Mouse (Mus musculus) heart, embryonic 13.5 days (tissue): ENCODE data around the gene Mt1. TPM values are rescaled to one million over a fixed set of nuclear protein-coding genes. Genes with fewer than 3 reads are reported as not detected.

ENCODE experiments used
- ATAC-seq: fragments of 200-750 bp; cut with Nextera tagmentation; 2 replicates; pipeline ENCODE4 v1.8.0; 2017; ENCODE audit warnings: moderate TSS enrichment; ENCODE audit not compliant: insufficient number of reproducible peaks, low FRiP score, low TSS enrichment; ENCODE audit errors: extremely low read depth
- H3K27ac ChIP-seq: fragments of 300-500 bp; sonication (generic); replicated peaks from 2 replicates; pipeline ENCODE4 v1.5.1; 2015; ENCODE audit warnings: moderate library complexity, mild to moderate bottlenecking, inconsistent platforms
- H3K27me3 ChIP-seq: fragments of 300-500 bp; sonication (generic); replicated peaks from 2 replicates; pipeline ENCODE4 v1.6.1; 2015; ENCODE audit warnings: mild to moderate bottlenecking, inconsistent platforms
- H3K36me3 ChIP-seq: fragments of 300-500 bp; sonication (generic); 2 replicates; pipeline ENCODE4 v1.6.1; 2015; ENCODE audit warnings: mild to moderate bottlenecking, inconsistent platforms
- H3K4me1 ChIP-seq: fragments of 300-500 bp; sonication (generic); 2 replicates; pipeline ENCODE4 v1.6.1; 2015; ENCODE audit warnings: inconsistent platforms
- H3K4me2 ChIP-seq: fragments of 300-500 bp; sonication (generic); 2 replicates; pipeline ENCODE4 v1.6.1; 2015; ENCODE audit warnings: inconsistent platforms, mild to moderate bottlenecking, moderate library complexity
- H3K4me3 ChIP-seq: fragments of 300-500 bp; sonication (generic); 2 replicates; pipeline ENCODE4 v1.5.1; 2015; ENCODE audit warnings: moderate library complexity, mild to moderate bottlenecking, inconsistent platforms
- H3K9ac ChIP-seq: fragments of 300-500 bp; sonication (generic); 2 replicates; pipeline ENCODE4 v1.6.1; 2015; ENCODE audit warnings: inconsistent platforms, mild to moderate bottlenecking, moderate library complexity
- H3K9me3 ChIP-seq: fragments of 300-500 bp; sonication (generic); 2 replicates; pipeline ENCODE4 v1.6.1; 2016; ENCODE audit warnings: inconsistent platforms
- WGBS: fragments of 180-500 bp; shearing (Covaris S2); methylation state at CpG from one replicate; pipeline ENCODE4 v1.1.7; 2015; ENCODE audit warnings: mixed read lengths; 5-methylcytosine and 5-hydroxymethylcytosine counted together
- polyA plus RNA-seq: library from polyadenylated mRNA; unstranded; fragments of >200 nt; fragmentation: Nextera tagmentation; extraction: Ambion mirVana; gene quantifications from 2 replicates; pipeline ENCODE4 v1.2.1, GENCODE M21; 2015

Mt1 gene
- polyA plus RNA-seq, 1 experiment from 2014 or later: 230 TPM

DNA sequence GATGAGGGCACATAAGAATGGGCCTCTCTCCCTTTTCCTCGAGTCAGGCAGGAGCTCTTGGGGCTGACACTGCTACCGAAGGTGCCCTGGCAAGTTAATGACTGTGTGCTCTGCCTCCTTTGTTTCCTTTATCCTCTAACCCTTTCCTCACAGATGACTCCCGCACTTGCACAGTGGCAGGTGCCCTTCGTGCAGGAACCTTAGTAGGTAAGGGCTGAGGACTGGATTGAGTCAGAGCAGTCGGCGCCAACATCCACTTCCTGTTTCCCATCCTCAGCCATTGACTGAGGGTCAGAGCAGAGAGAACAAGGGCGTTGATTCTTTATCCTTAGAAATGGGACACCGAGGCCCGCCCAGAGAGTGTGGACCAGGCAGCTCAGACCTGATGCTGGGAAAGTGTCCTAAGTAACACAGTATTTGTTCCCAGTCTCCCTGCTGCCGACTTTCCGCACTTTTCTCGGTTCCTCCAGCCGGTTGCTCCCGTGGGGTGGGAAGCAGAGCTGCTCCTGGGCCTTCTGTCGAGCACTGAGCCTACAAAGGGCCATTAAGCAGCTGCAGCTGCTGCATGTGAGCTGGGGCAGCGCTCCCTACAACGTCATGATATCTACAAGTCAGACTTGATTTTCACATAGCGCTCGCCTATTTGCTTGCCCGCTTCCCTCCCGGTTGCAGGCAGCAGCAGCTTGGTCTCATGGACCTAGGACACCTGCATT lies 8.6 kb downstream of the Mt1 start:
- H3K27me3 ChIP-seq: peaks cover 63% of the 10 kb centered on the region
- H3K4me3 ChIP-seq: no peak overlapping the region
- H3K9ac ChIP-seq: peak overlapping the region; percentile 61; the same call in 1 of the 2 replicates
- peaks cover 54% of the 10 kb centered on the region for H3K4me1 ChIP-seq
- no peak for ATAC-seq
- 41% methylated on average over 21 of the region's 21 CpGs for WGBS
- peak overlapping the region; percentile 9; the same call in 1 of the 2 replicates for H3K27ac ChIP-seq
- no peaks in the 10 kb centered on the region for H3K9me3 ChIP-seq
- H3K4me2 ChIP-seq: peak overlapping the region; percentile 65
- no peaks in the 10 kb centered on the region for H3K36me3 ChIP-seq

DNA sequence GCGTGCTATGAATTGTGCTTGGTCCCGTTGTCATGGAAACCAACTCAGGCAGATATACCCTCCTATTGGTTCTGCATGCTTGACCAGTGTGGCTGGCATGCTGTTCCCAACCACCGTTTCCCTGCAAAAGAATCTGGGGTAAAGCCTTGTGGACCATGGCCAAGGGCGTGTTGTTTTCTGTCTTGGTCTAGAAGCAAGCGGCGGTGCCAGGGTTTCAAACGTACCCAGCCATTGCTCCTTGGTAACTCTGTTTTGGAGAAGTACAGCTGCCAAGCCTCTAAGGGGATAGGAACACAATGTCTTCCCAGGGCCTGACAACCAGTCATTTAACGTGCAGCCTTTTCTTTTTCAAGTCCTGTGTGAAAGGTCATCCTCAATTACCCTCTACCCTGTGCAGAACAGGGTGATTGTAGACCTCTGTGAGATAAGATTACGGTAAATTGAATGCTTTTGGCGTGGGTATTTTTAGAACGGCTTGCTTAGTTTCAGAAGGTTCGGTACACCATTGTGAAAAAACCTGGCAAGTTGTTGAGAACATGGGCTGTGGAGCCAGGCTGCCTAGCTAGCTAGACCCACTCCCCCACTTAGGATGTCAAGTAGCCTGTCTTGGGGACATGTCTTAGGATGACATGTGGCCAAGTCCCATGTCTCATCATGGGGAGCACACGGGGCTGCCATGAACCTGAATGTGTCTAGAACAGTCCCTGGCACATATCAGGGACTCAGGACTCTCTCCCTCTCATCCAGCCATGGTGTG lies 10.6 kb downstream of the Mt1 start:
- ATAC-seq: no peak
- H3K36me3 ChIP-seq: no peaks in the 10 kb centered on the region
- H3K27ac ChIP-seq: no peak overlapping the region
- WGBS: 51% methylated on average over 13 of the region's 13 CpGs
- peaks cover 36% of the 10 kb centered on the region for H3K4me1 ChIP-seq
- H3K27me3 ChIP-seq: peaks cover 44% of the 10 kb centered on the region
- no peak overlapping the region for H3K4me3 ChIP-seq
- no peaks in the 10 kb centered on the region for H3K9me3 ChIP-seq
- no peak overlapping the region for H3K4me2 ChIP-seq
- H3K9ac ChIP-seq: no peak overlapping the region

DNA sequence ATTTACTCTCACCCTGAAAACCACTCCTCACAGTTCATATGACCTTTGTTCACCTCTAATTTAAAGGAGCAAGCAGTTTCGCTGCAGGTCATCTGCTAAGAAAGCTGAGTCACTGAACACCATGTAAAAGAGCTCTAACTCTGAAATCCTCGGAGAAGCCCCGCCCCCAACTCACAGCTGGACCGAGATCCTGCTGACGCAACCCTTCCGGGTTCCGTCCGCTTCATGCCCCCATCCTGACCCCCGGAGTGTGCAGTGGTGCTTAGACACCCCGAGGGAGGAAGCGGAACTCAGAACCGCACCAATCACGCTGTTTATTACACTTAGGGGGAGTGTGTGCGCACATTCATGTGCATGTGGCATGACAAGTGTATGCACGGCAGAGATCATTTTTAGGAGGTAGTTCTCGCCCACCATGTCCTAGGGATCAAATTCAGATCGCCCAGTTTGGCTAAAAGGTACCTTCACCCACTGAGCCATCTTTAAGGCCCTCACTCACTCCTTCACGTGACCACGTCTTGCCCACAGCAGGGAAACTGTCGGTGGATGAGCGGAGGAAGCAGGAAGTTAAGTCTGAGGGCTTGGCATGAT lies 12.3 kb downstream of the Mt1 start:
- Histone ChIP-seq H3K4me3 (peak overlapping the region; percentile 41), H3K27ac (no peak overlapping the region), H3K9me3 (no peaks in the 10 kb centered on the region), H3K4me2 (peak overlapping the region; percentile 67), H3K27me3 (peaks cover 26% of the 10 kb centered on the region), H3K4me1 (peaks cover 31% of the 10 kb centered on the region), H3K9ac (peak overlapping the region; percentile 50; the same call in 1 of the 2 replicates), H3K36me3 (no peaks in the 10 kb centered on the region)
- peak; percentile 51; the same call in 1 of the 2 replicates for ATAC-seq
- 22% methylated on average over 21 of the region's 21 CpGs for WGBS

DNA sequence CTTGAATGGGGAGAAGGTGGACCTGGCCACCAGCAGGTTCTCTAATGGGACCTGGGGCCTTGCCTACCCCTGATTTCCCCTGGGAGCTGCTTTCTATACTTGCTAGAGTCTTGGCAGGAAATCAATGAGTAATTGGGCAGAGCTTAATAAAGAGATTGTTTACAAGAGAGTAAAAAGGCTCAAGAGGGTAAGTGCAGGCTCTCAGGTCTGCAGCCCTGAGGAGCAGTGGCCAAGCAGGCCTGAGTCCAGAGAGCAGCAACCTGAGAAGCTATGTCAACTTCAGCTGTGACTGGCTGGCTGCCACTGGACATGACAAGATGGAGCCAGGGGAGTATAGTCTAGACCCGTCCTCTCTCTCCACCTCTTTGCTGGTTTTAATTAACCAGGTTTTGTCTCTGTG lies 14.0 kb downstream of the Mt1 start:
- Histone ChIP-seq H3K27ac (no peak overlapping the region), H3K4me2 (no peak overlapping the region), H3K27me3 (peaks cover 9% of the 10 kb centered on the region), H3K9ac (no peak overlapping the region), H3K4me3 (no peak overlapping the region), H3K4me1 (peaks cover 16% of the 10 kb centered on the region), H3K9me3 (no peaks in the 10 kb centered on the region), H3K36me3 (no peaks in the 10 kb centered on the region)
- WGBS: 76% methylated on average over 1 of the region's 1 CpGs
- ATAC-seq: no peak

DNA sequence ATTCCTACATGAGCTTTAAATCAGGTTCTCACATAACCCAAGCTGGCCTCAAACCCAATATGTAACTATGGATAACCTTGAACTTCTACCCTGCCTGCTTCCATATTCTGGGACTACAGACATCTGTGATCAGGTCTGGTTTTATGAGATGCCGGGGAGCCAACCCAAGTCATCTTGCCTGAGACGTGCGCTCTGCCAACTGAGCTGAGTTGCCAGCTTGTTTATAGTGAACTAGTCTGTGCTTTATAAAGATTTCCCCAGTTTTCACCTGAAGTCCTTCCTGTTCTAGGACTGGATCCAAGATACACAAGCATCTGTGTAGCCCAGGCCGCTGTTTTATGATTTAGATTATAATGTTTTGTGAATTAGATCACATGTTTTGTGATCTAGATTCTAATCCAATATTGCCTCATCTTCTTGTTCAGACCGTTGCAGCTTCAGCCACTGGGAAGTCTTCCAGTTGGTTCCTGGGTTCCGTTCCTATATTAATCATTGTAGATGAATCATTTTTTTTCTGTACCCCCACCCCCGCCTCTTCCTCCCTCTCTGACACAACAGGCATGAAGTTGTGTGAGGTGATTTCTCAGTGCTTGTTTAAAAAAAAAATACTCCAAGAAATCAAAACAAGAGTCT lies 15.8 kb downstream of the Mt1 start:
- no peaks in the 10 kb centered on the region for H3K36me3 ChIP-seq
- peaks cover 9% of the 10 kb centered on the region for H3K4me1 ChIP-seq
- WGBS: 77% methylated on average over 7 of the region's 7 CpGs
- H3K27ac ChIP-seq: no peak overlapping the region
- no peak for ATAC-seq
- H3K9ac ChIP-seq: no peak overlapping the region
- H3K4me3 ChIP-seq: no peak overlapping the region
- H3K9me3 ChIP-seq: no peaks in the 10 kb centered on the region
- H3K4me2 ChIP-seq: no peak overlapping the region
- H3K27me3 ChIP-seq: no peaks in the 10 kb centered on the region; the same call in none of the 2 replicates

DNA sequence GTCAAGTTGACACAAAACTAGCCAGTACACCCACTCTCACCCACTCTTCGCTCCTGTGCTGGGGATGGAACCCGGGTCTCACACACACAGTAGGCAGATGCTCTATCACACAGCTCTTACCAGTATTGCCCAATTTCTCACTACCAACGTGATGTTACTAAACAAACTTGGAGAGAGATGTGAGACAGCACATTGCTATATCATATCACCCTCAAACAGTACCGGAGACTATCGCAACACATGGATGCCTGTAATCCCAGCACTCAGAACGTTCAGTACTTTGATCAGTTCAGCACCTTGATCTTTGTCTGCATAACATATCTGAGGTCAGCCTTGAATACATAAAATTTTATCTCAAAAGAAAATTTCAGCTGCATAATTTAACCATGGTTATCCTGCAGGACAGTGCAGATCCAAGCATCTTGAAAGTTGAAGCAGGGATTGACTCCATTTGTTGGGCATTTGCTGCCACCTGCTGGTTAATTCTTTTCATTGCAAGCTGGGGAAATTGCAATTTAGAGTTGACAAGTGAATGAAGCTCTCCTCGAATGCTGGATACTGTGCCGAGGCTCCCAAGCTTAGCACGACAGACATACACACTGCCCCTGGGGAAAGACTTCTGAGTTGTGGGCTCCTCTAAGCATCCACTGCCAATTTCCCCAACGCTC lies 20.5 kb downstream of the Mt1 start:
- Histone ChIP-seq H3K27me3 (no peaks in the 10 kb centered on the region; the same call in 1 of the 2 replicates), H3K4me3 (no peak overlapping the region), H3K9ac (peak overlapping the region; percentile 67), H3K4me1 (no peaks in the 10 kb centered on the region; the same call in 1 of the 2 replicates), H3K36me3 (no peaks in the 10 kb centered on the region), H3K9me3 (no peaks in the 10 kb centered on the region), H3K4me2 (0 out of 2 replicates have a peak overlapping the region, but pooled peaks have one; percentile 34), H3K27ac (no peak overlapping the region)
- no peak for ATAC-seq
- 43% methylated on average over 10 of the region's 10 CpGs for WGBS

DNA sequence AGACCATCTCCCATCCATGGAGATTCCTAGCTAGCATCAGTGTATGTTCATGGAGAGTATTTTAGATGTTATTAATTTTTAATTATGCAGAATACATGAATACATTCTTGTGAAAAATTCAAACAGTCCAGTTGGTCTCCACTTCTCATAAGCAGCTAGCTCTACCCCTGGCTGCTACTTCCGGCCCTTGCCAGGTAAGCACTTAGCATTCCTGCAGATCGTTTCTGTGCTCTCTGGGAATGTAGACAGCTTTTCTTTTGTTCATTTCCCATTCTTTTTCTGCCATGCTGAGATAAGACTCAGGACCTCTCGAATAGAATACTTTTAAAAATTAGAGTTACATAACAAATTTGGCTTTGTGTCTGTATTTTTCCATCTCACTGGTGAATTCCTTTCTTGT lies 25.2 kb downstream of the Mt1 start:
- Histone ChIP-seq H3K9ac (no peak overlapping the region), H3K4me3 (no peak overlapping the region), H3K27ac (no peak overlapping the region), H3K9me3 (no peaks in the 10 kb centered on the region), H3K4me1 (peaks cover 11% of the 10 kb centered on the region; the same call in 1 of the 2 replicates), H3K36me3 (no peaks in the 10 kb centered on the region), H3K27me3 (no peaks in the 10 kb centered on the region; the same call in 1 of the 2 replicates), H3K4me2 (no peak overlapping the region)
- no peak for ATAC-seq
- 47% methylated on average over 3 of the region's 3 CpGs for WGBS

DNA sequence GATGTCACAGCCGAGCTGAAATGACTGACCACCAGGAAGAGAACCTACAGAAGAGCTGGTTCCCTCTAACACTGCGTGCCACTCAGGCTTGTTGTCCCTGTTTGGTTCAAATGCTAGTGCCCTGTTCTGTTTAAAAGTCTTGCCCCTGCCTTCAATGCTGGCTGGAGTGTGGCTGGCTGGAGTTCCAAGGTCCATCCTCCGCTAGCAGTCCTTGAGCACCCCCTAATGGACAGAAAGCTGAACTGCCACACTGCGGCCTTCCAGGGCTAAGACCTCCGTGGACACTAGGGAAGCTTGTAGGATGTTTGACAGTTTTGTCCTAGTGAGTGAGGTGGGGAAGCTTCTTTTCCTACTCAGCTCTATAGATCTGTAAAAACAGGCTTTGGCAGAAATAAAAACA lies 26.9 kb downstream of the Mt1 start:
- WGBS: 16% methylated on average over 5 of the region's 5 CpGs
- no peaks in the 10 kb centered on the region; the same call in 1 of the 2 replicates for H3K27me3 ChIP-seq

DNA sequence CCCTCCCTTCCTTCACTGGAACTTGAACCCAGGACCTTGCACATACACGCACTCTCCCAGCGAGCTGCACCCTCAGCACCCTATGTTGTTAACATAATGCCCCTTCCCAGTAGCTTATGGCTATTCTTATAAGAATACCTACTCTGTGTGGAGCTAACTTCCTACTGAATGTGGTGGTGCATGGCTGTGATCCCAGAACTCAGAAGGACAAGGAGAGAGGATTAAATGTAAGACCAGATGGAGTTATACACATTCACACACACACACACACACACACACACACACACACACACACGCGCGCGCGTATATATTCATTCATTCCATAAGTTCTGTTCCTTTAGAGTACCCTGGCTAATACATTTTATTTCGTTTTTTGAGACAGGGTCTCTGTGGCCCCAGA lies 27.4 kb downstream of the Mt1 start:
- no peak overlapping the region for H3K9ac ChIP-seq
- H3K4me2 ChIP-seq: no peak overlapping the region
- ATAC-seq: no peak
- H3K36me3 ChIP-seq: no peaks in the 10 kb centered on the region
- WGBS: 74% methylated on average over 8 of the region's 8 CpGs
- H3K4me1 ChIP-seq: peaks cover 17% of the 10 kb centered on the region
- no peak overlapping the region for H3K4me3 ChIP-seq
- no peaks in the 10 kb centered on the region for H3K9me3 ChIP-seq
- H3K27ac ChIP-seq: no peak overlapping the region
- H3K27me3 ChIP-seq: no peaks in the 10 kb centered on the region; the same call in 1 of the 2 replicates

More for the DNA sequence above, 26.9 kb downstream of the Mt1 start:
- Histone ChIP-seq H3K4me1 (peaks cover 17% of the 10 kb centered on the region), H3K36me3 (no peaks in the 10 kb centered on the region), H3K4me2 (no peak overlapping the region), H3K4me3 (no peak overlapping the region), H3K27ac (no peak overlapping the region), H3K9me3 (no peaks in the 10 kb centered on the region), H3K9ac (no peak overlapping the region)
- ATAC-seq: no peak

DNA sequence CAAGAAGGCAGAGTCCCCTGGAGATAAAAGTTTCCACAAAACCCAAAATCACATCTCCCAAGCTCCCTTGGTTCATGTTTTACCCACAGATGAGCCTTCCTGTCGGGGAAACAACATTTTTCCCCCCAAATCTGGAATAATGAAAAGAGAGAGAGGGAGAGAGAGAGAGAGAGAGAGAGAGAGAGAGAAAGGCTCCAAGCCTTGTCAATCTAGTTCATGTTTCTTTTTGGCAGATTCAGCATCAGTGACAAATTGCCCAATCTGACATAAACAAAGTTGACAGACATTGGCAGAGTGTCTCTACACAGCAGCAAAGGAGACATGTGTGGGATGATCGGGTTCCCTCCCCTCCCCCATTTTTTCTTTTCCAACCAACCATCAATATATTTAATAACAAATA lies 28.6 kb downstream of the Mt1 start:
- Histone ChIP-seq H3K4me2 (no peak overlapping the region), H3K4me3 (no peak overlapping the region), H3K9me3 (no peaks in the 10 kb centered on the region), H3K36me3 (no peaks in the 10 kb centered on the region), H3K9ac (no peak overlapping the region), H3K27me3 (no peaks in the 10 kb centered on the region), H3K4me1 (peaks cover 17% of the 10 kb centered on the region), H3K27ac (no peak overlapping the region)
- no peak for ATAC-seq
- 63% methylated on average over 2 of the region's 2 CpGs for WGBS
